Mouse (Mus musculus): ENCODE results near the gene Hipk2. TPM values are rescaled to one million over a fixed set of nuclear protein-coding genes. Genes with fewer than 3 reads are reported as not detected.

The Hipk2 gene
- polyA plus RNA-seq, 1 experiment, result 26.9 TPM

GRCm38 (mm10) chr6:38874035-38874434, 1.9 kb downstream of the Hipk2 start:
- Histone ChIP-seq H3K4me1 (ENCODE audit: control insufficient read depth, insufficient read depth, low read length) (no peaks in the 10 kb centered on the region; the same call in none of the 2 replicates), H3K27ac (ENCODE audit: insufficient read depth, low read length) (no peak overlapping the region), H3K4me3 (ENCODE audit: insufficient read depth, low read length) (peak overlapping the region; percentile 68)
- no peak for TF ChIP-seq POLR2A (IDR thresholded peaks at IDR 0.05; ENCODE audit: extremely low read depth, insufficient read depth, low read length)
- peak; percentile 39; the same call in 1 of the 2 replicates for TF ChIP-seq CTCF (IDR thresholded peaks at IDR 0.05; ENCODE audit: extremely low read depth, insufficient read depth, low read length)

GRCm38 (mm10) chr6:38873316-38873715, 2.6 kb downstream of the Hipk2 start:
- H3K4me1 ChIP-seq (ENCODE audit: control insufficient read depth, insufficient read depth, low read length), result no peaks in the 10 kb centered on the region; the same call in none of the 2 replicates
- no peak overlapping the region for H3K4me3 ChIP-seq (ENCODE audit: insufficient read depth, low read length)

GRCm38 (mm10) chr6:38871051-38871450, 4.9 kb downstream of the Hipk2 start:
- TF ChIP-seq CTCF (IDR thresholded peaks at IDR 0.05; ENCODE audit: extremely low read depth, insufficient read depth, low read length) (no peak), POLR2A (IDR thresholded peaks at IDR 0.05; ENCODE audit: extremely low read depth, insufficient read depth, low read length) (no peak)
- H3K4me3 ChIP-seq (ENCODE audit: insufficient read depth, low read length), result no peak overlapping the region
- no peaks in the 10 kb centered on the region; the same call in none of the 2 replicates for H3K4me1 ChIP-seq (ENCODE audit: control insufficient read depth, insufficient read depth, low read length)
- H3K27ac ChIP-seq (ENCODE audit: insufficient read depth, low read length), result no peak overlapping the region

More at GRCm38 (mm10) chr6:38873316-38873715, 2.6 kb downstream of the Hipk2 start:
- TF ChIP-seq POLR2A (IDR thresholded peaks at IDR 0.05; ENCODE audit: extremely low read depth, insufficient read depth, low read length), result no peak
- TF ChIP-seq CTCF (IDR thresholded peaks at IDR 0.05; ENCODE audit: extremely low read depth, insufficient read depth, low read length), result no peak
- H3K27ac ChIP-seq (ENCODE audit: insufficient read depth, low read length), result peak overlapping the region; percentile 15; the same call in 1 of the 2 replicates

GRCm38 (mm10) chr6:38870070-38870469, 5.9 kb downstream of the Hipk2 start:
- no peak overlapping the region for H3K4me3 ChIP-seq (ENCODE audit: insufficient read depth, low read length)
- TF ChIP-seq CTCF (IDR thresholded peaks at IDR 0.05; ENCODE audit: extremely low read depth, insufficient read depth, low read length), result no peak
- TF ChIP-seq POLR2A (IDR thresholded peaks at IDR 0.05; ENCODE audit: extremely low read depth, insufficient read depth, low read length), result no peak
- H3K27ac ChIP-seq (ENCODE audit: insufficient read depth, low read length), result no peak overlapping the region
- H3K4me1 ChIP-seq (ENCODE audit: control insufficient read depth, insufficient read depth, low read length), result no peaks in the 10 kb centered on the region; the same call in none of the 2 replicates

GRCm38 (mm10) chr6:38868974-38869373, 7.0 kb downstream of the Hipk2 start:
- Histone ChIP-seq H3K27ac (ENCODE audit: insufficient read depth, low read length) (no peak overlapping the region), H3K4me1 (ENCODE audit: control insufficient read depth, insufficient read depth, low read length) (peaks cover 2% of the 10 kb centered on the region), H3K4me3 (ENCODE audit: insufficient read depth, low read length) (no peak overlapping the region)
- no peak for TF ChIP-seq POLR2A (IDR thresholded peaks at IDR 0.05; ENCODE audit: extremely low read depth, insufficient read depth, low read length)
- no peak for TF ChIP-seq CTCF (IDR thresholded peaks at IDR 0.05; ENCODE audit: extremely low read depth, insufficient read depth, low read length)

GRCm38 (mm10) chr6:38867291-38867690, 8.7 kb downstream of the Hipk2 start:
- TF ChIP-seq CTCF (IDR thresholded peaks at IDR 0.05; ENCODE audit: extremely low read depth, insufficient read depth, low read length) (no peak), POLR2A (IDR thresholded peaks at IDR 0.05; ENCODE audit: extremely low read depth, insufficient read depth, low read length) (no peak)
- Histone ChIP-seq H3K4me1 (ENCODE audit: control insufficient read depth, insufficient read depth, low read length) (peaks cover 2% of the 10 kb centered on the region; the same call in 1 of the 2 replicates), H3K4me3 (ENCODE audit: insufficient read depth, low read length) (no peak overlapping the region), H3K27ac (ENCODE audit: insufficient read depth, low read length) (no peak overlapping the region)

GRCm38 (mm10) chr6:38866761-38867160, 9.2 kb downstream of the Hipk2 start:
- Histone ChIP-seq H3K27ac (ENCODE audit: insufficient read depth, low read length) (no peak overlapping the region), H3K4me1 (ENCODE audit: control insufficient read depth, insufficient read depth, low read length) (peaks cover 2% of the 10 kb centered on the region; the same call in 1 of the 2 replicates), H3K4me3 (ENCODE audit: insufficient read depth, low read length) (no peak overlapping the region)
- TF ChIP-seq CTCF (IDR thresholded peaks at IDR 0.05; ENCODE audit: extremely low read depth, insufficient read depth, low read length) (no peak), POLR2A (IDR thresholded peaks at IDR 0.05; ENCODE audit: extremely low read depth, insufficient read depth, low read length) (no peak)

GRCm38 (mm10) chr6:38866357-38866756, 9.6 kb downstream of the Hipk2 start:
- TF ChIP-seq CTCF (IDR thresholded peaks at IDR 0.05; ENCODE audit: extremely low read depth, insufficient read depth, low read length) (no peak), POLR2A (IDR thresholded peaks at IDR 0.05; ENCODE audit: extremely low read depth, insufficient read depth, low read length) (no peak)
- no peak overlapping the region for H3K4me3 ChIP-seq (ENCODE audit: insufficient read depth, low read length)
- H3K27ac ChIP-seq (ENCODE audit: insufficient read depth, low read length), result no peak overlapping the region
- H3K4me1 ChIP-seq (ENCODE audit: control insufficient read depth, insufficient read depth, low read length), result peaks cover 2% of the 10 kb centered on the region; the same call in 1 of the 2 replicates

GRCm38 (mm10) chr6:38865805-38866204, 10.2 kb downstream of the Hipk2 start:
- Histone ChIP-seq H3K4me3 (ENCODE audit: insufficient read depth, low read length) (no peak overlapping the region), H3K4me1 (ENCODE audit: control insufficient read depth, insufficient read depth, low read length) (peaks cover 2% of the 10 kb centered on the region; the same call in 1 of the 2 replicates), H3K27ac (ENCODE audit: insufficient read depth, low read length) (no peak overlapping the region)
- TF ChIP-seq POLR2A (IDR thresholded peaks at IDR 0.05; ENCODE audit: extremely low read depth, insufficient read depth, low read length) (no peak), CTCF (IDR thresholded peaks at IDR 0.05; ENCODE audit: extremely low read depth, insufficient read depth, low read length) (no peak)

GRCm38 (mm10) chr6:38863595-38863994, 12.4 kb downstream of the Hipk2 start:
- Histone ChIP-seq H3K4me1 (ENCODE audit: control insufficient read depth, insufficient read depth, low read length) (peaks cover 4% of the 10 kb centered on the region), H3K4me3 (ENCODE audit: insufficient read depth, low read length) (no peak overlapping the region), H3K27ac (ENCODE audit: insufficient read depth, low read length) (no peak overlapping the region)

More at GRCm38 (mm10) chr6:38863595-38863994, 12.4 kb downstream of the Hipk2 start:
- TF ChIP-seq CTCF (IDR thresholded peaks at IDR 0.05; ENCODE audit: extremely low read depth, insufficient read depth, low read length) (no peak), POLR2A (IDR thresholded peaks at IDR 0.05; ENCODE audit: extremely low read depth, insufficient read depth, low read length) (no peak)
